Mouse (Mus musculus): ENCODE results near the gene Tecpr1. TPM values are rescaled to one million over a fixed set of nuclear protein-coding genes. Genes with fewer than 3 reads are reported as not detected.

Gene Tecpr1
- total RNA-seq, 2 experiments from 2014 or later: 24.1 to 26.0 TPM

GRCm38 (mm10) chr5:144207478-144207877 is 15.9 kb downstream of the Tecpr1 start:
- peak; percentile 60 for DNase-seq

DNA sequence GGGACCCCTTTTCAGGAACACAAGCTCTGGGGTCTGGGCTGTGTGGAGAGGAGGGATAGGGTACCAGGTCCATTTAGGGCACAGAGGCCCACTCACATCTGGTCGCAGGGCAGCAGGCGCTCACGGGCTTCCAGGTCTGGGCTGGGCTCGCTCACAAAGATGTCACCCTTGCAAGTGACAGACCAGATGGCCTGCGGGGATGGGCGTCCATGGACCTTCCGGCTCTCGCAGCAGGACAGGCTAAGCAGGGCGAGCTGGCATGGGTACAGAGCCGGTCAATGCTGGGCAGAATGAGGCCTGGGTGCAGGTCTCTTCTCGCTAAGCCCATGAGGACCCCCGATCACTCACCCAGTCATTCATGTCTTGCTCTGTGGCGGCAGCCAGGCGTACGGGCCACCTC is 17.3 kb downstream of the Tecpr1 start:
- no peak for DNase-seq

DNA sequence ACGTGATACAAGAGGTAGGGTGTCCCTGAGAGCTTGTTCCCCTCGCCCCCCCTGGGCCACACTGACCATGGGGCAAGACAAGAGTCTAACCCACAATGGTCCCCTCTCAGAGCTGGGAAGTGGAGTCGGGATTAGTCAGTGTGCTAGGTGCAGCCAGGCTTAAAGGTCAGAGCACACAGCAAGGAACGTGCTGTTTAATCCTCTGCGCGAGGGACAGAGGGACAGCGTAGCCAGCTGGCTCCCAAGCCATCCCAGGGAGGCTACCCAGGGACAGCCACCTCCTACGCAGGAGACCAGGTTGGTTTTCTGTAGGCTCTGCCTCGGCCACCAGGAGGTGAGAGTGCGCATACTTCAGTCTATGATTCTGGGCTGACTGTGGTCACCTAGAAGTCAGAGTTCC is 18.5 kb downstream of the Tecpr1 start:
- no peak for DNase-seq

DNA sequence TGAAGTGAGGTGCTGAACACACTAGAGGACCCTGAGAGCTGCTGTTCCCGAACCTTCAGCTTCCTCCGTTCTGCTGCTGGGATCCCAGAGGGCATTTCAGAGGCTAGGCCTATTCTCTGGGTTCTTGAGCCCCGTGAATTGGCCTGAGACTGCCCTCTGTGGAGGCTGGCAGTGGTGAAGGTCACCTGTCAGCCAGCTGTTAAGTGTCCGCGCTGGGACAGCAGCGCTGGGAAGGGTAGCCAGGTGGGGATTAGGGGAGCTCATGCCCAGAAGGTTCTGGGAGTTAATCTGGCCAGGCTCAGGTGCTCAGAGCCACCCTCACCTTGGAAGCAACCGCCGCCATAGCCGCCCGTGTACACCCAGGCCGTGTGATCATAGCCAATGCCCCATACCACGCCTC is 19.1 kb downstream of the Tecpr1 start:
- DNase-seq: no peak

- no peak for DNase-seq
Observed at GRCm38 (mm10) chr5:144203398-144203959, 19.9 kb downstream of the Tecpr1 start.

DNA sequence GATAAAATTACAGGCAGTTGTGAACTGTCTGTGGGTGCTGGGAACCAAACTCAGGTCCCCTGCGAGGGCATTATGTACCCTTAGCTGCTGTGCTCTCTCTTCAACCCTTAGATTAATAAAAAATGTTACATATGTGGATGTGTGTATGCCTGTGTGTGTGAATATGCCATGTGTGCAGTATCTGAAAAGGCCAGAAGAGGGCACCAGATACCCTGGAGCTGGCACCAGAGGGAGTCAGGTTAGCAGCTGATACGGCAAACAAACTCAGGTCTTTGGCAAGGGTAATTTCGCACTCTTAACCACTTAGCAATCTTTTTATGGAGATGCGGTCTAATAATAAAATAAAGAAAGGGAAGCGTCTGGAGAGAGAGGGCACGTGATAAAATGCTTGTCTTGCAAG is 21.0 kb downstream of the Tecpr1 start:
- DNase-seq: no peak

DNA sequence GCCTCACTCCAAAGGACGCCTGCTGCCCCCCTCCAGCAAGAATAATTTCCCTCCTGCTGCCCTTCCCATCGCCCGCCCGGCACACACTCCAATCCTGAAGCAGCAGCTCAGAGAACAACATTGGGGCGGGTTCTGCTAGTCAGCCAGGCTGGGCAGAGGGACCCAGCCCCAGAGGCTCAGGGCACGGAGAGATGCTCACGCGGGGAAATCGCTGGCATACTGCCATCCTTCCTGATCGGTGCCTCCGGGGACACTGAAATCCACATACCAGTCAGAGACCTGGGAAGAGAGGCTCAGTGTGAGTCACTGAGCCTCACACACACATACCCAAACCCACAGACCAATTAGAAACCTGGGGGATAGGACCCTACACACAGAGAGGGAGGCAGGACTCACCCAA is 22.8 kb downstream of the Tecpr1 start:
- no peak for DNase-seq

- no peak for DNase-seq
Observed at GRCm38 (mm10) chr5:144195567-144195966, 27.8 kb downstream of the Tecpr1 start.

GRCm38 (mm10) chr5:144194416-144194815 is 29.0 kb downstream of the Tecpr1 start:
- DNase-seq: no peak

GRCm38 (mm10) chr5:144192673-144193072 is 30.7 kb downstream of the Tecpr1 start:
- DNase-seq: no peak

DNA sequence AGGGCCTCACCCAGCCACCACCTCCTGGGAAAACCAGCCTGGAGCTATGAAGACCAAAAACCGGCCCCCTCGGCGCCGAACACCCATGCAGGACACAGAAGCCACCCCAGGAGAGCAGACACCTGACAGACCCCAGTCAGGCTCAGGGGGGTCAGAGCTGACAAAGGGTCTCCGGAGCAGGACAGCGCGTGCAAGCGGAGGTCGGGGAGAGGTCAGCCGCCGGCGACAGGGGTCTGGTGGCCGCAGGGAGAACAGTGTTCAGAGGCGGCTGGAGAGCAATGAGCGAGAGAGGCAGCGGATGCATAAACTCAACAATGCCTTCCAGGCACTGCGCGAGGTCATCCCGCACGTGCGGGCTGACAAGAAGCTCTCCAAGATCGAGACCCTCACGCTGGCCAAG is 32.4 kb downstream of the Tecpr1 start:
- DNase-seq: no peak

- DNase-seq: peak; percentile 38
Observed at GRCm38 (mm10) chr5:144189950-144190583, 33.3 kb downstream of the Tecpr1 start, which contains the start of gene Bhlha15. Gene Bhlha15, plus strand, starts transcription at chr5:144190286.

GRCm38 (mm10) chr5:144189327-144189726 is 34.1 kb downstream of the Tecpr1 start:
- DNase-seq: no peak

- no peak for DNase-seq
Observed at GRCm38 (mm10) chr5:144188422-144188821, 35.0 kb downstream of the Tecpr1 start.

GRCm38 (mm10) chr5:144184350-144185045 is 38.9 kb downstream of the Tecpr1 start:
- no peak for DNase-seq

- no peak for DNase-seq
Observed at GRCm38 (mm10) chr5:144183647-144184335, 39.6 kb downstream of the Tecpr1 start.

- no peak for DNase-seq
Observed at GRCm38 (mm10) chr5:144183248-144183559, 40.2 kb downstream of the Tecpr1 start.

DNA sequence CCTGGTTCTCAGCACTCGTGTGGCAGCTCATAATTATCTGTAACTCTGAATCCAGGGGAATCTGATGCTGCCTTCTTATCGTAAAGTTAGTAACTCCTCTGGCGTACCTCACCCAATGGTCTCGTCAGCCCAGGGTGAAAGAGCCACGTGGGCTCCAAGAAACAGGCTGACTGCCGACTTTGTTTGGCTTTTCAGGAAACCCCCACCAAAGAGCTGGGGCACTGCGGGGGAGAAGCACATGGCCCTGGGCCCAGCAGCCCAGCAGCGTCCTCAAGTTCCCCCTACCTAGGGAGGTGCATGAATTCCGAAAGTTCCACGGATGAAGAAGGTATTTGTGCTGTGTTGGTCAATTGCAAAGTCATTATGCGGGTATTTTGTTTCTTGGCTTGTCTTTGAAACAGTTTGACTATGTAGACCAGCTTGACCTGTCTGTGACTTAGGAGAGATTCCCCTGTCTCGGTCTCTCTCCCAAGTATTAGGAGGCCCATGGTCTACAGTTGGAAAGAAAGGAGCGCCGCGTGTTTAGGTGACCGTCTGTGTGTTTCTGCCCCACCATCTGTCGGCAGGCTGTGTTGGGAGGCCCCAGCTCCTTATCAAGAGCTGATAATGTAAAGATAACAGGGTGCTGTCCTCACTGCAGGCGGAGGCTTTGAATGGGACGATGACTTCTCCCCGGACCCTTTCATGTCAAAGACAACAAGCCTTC is 40.7 kb downstream of the Tecpr1 start:
- no peak for DNase-seq

DNA sequence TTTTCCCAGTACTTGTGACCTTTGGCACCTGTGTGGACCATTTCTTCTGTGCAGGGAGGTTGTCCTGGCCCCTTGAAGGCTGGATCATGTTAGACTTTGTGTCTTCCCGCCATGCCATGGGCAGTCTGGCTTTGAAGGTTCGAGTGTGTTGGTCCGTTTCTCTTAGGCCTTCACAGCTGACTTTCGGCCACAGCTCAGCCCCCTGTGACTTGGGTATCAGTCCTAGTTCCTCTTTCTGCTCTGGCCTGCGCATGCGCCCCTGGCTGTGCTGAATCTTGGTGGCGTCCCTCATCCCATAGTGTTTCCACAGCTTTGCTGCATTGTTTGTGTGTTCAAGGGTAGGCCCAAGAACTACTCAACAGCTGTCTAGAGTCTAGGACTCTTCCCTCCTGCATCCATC is 42.2 kb downstream of the Tecpr1 start:
- no peak for DNase-seq

DNA sequence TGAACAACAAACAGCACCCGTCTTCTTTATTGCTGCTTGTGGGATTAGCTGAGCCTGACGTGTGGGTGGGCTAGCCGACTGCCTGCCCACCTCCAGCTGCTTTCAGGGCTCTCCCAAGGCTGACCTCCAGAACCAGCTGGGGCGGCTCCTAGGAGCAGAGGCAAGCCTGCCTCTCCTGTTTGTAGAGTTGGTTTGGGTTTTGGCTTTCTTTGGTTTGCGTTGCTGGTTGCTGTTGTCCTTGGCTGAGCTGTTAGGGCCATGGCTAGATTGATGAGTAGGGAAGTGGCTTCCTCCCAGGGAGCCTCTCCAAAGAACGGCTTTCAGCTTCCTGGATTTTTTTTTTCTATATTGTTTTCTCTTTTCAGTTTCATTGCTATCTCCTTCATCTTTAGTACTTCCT is 45.2 kb downstream of the Tecpr1 start:
- DNase-seq: no peak

DNA sequence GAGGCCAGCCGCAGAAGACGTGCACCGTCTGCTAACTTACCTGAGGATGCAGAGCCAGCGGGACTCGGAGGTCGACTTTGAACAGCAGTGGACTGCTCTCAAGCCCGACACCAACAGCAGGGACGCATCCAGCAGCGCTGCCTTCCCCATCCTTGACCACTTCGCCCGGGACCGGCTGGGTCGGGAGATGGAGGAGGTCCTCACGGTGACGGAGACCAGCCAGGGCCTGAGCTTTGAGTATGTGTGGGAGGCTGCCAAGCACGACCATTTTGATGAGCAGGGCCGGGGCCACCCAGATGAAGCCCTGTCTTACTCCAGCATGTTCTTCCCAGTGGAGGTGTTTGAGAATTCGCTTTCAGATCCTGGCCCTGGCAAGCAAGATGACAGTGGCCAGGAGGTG is 49.8 kb downstream of the Tecpr1 start:
- no peak for DNase-seq

DNA sequence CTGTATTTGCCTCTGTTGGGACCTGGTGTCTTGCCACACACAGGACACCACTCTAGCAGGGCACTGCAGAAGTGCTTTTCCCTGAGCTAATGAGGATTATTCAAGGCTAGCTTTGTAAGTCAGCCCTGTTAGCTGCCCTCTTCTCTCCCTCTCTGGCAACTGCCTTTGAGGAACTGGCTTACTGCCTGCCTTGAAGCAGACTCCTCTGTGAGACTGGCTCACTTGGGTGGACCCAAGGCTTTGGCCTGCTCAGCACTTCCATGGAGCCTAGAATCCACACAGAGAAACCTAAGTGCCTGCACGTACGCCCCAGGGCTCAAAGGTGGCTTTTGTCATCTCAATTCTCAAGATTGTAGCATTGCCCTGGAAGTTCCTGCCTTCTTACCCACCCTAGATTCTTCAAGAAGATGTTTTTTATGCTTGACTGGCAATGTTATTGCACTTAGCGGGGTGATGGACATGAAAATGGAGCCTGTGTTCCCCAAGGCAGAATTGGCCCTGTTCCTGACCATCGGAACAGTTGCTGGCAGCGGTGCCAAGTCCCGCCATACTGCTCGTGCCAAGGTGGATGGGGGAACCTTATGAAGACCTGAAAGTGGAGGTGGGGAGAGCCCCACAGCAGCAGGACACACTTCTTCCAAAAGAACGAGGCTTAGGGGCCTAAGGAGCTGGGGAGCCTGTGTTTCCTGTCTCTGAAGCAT is 54.0 kb downstream of the Tecpr1 start:
- no peak for DNase-seq
